Mouse (Mus musculus) neural tube, embryonic 11.5 days (tissue): ENCODE results near the gene Man2b1. TPM values are rescaled to one million over a fixed set of nuclear protein-coding genes. Genes with fewer than 3 reads are reported as not detected.
A peak's percentile ranks its signal among the peaks of the same experiment; 100 is the strongest.

Experiments used
- microRNA-seq: library from miRNA; unstranded; fragments of <30 nt; microRNA quantifications from one replicate; pipeline ENCODE4, GENCODE M21; 2016
- polyA plus RNA-seq: library from polyadenylated mRNA; unstranded; fragments of >200 nt; fragmentation: Nextera tagmentation; extraction: Ambion mirVana; gene quantifications from 2 replicates; pipeline ENCODE4 v1.2.1, GENCODE M21; 2014

Man2b1 gene
- polyA plus RNA-seq, 1 experiment from 2014 or later, result 17.4 TPM

Small RNAs within 50 kb of the gene (microRNA-seq; reads per million reads assigned to microRNA genes)
- gene Gm23388 (3.1 reads per million, percentile 6 among the genes with 10 or more reads in this experiment), gene Mir7070 (not detected)

Other genes starting within 250 kb of the Man2b1 start
- gene Rad23a, start 242.6 kb upstream of the Man2b1 start, polyA plus RNA-seq, result 101 TPM in 2 replicates
- gene Calr, start 236.3 kb upstream of the Man2b1 start, polyA plus RNA-seq, result 870 and 925 TPM in 2 replicates
- gene Farsa, start 226.3 kb upstream of the Man2b1 start, polyA plus RNA-seq, result 95.7 and 104 TPM in 2 replicates
- 50.5 and 56.9 TPM in 2 replicates for gene Syce2, start 211.2 kb upstream of the Man2b1 start, polyA plus RNA-seq
- 31.5 and 33.7 TPM in 2 replicates for gene Gcdh, start 189.3 kb upstream of the Man2b1 start, polyA plus RNA-seq
- gene Klf1, start 181.3 kb upstream of the Man2b1 start, polyA plus RNA-seq, result 11.8 and 12.9 TPM in 2 replicates
- gene Dnase2a, start 174.7 kb upstream of the Man2b1 start, polyA plus RNA-seq, result 4.0 and 4.9 TPM in 2 replicates
- gene Mast1, start 145.9 kb upstream of the Man2b1 start, polyA plus RNA-seq, result 13.8 and 14.6 TPM in 2 replicates
- gene Rtbdn, start 136.3 kb upstream of the Man2b1 start, polyA plus RNA-seq, result 0.25 TPM in 1 of 2 replicates, not detected in the other
- not detected in 2 replicates for gene Gm49661, start 113.8 kb upstream of the Man2b1 start, polyA plus RNA-seq
- 1,335 and 1,358 TPM in 2 replicates for gene Prdx2, start 113.7 kb upstream of the Man2b1 start, polyA plus RNA-seq
- 92.9 and 116 TPM in 2 replicates for gene Rnaseh2a, start 113.5 kb upstream of the Man2b1 start, polyA plus RNA-seq
- gene Junb, start 104.6 kb upstream of the Man2b1 start, polyA plus RNA-seq, result 6.2 and 6.9 TPM in 2 replicates
- 10.5 and 12.9 TPM in 2 replicates for gene Hook2, start 92.7 kb upstream of the Man2b1 start, polyA plus RNA-seq
- gene Best2, start 68.7 kb upstream of the Man2b1 start, polyA plus RNA-seq, result not detected in 2 replicates
- gene Asna1, start 58.0 kb upstream of the Man2b1 start, polyA plus RNA-seq, result 129 and 130 TPM in 2 replicates
- gene Trir, start 56.4 kb upstream of the Man2b1 start, polyA plus RNA-seq, result 158 and 170 TPM in 2 replicates
- gene Tnpo2, start 46.4 kb upstream of the Man2b1 start, polyA plus RNA-seq, result 16.3 and 19.7 TPM in 2 replicates
- 25.0 and 25.8 TPM in 2 replicates for gene Fbxw9, start 23.2 kb upstream of the Man2b1 start, polyA plus RNA-seq
- gene Gm5741, start 15.3 kb upstream of the Man2b1 start, polyA plus RNA-seq, result not detected in 2 replicates
- gene Dhps, start 11.5 kb upstream of the Man2b1 start, polyA plus RNA-seq, result 70.3 and 73.8 TPM in 2 replicates
- 117 and 119 TPM in 2 replicates for gene Wdr83os, start 2.5 kb upstream of the Man2b1 start, polyA plus RNA-seq
- gene Wdr83, start 2.0 kb upstream of the Man2b1 start, polyA plus RNA-seq, result 52.6 and 60.6 TPM in 2 replicates
- 1.2 and 1.7 TPM in 2 replicates for gene Zfp791, start 39.8 kb downstream of the Man2b1 start, polyA plus RNA-seq
- not detected in 2 replicates for gene Cks1brt, start 68.7 kb downstream of the Man2b1 start, polyA plus RNA-seq
- not detected in 2 replicates for gene Olfr371, start 142.7 kb downstream of the Man2b1 start, polyA plus RNA-seq
- 125 and 130 TPM in 2 replicates for gene Orc6, start 216.4 kb downstream of the Man2b1 start, polyA plus RNA-seq
- gene Vps35, start 216.5 kb downstream of the Man2b1 start, polyA plus RNA-seq, result 176 and 184 TPM in 2 replicates